Mouse (Mus musculus): ENCODE measurements around the gene Cpsf2.

The Cpsf2 gene

GRCm38 (mm10) chr12:101975601-101976571 lies at the start of gene Cpsf2:
Gene Cpsf2 (plus strand): TSS chr12:101975988.
- under 1% methylated on average over 77 of the region's 77 CpGs for WGBS

- 76% methylated on average over 1 of the region's 1 CpGs for WGBS
These were observed 47.4 kb upstream of the Cpsf2 start for GRCm38 (mm10) chr12:101928423-101928822.

GRCm38 (mm10) chr12:101935223-101935622 lies 40.6 kb upstream of the Cpsf2 start:
- 40% methylated on average over 3 of the region's 3 CpGs for WGBS

GRCm38 (mm10) chr12:101937572-101937971 lies 38.2 kb upstream of the Cpsf2 start:
- WGBS: 81% methylated on average over 7 of the region's 7 CpGs

- WGBS: 45% methylated on average over 8 of the region's 8 CpGs
These were observed 27.8 kb upstream of the Cpsf2 start for GRCm38 (mm10) chr12:101947986-101948385.

- WGBS: 59% methylated on average over 4 of the region's 4 CpGs
These were observed 27.0 kb upstream of the Cpsf2 start for GRCm38 (mm10) chr12:101948801-101949200.

GRCm38 (mm10) chr12:101955821-101956220 lies 20.0 kb upstream of the Cpsf2 start:
- 96% methylated on average over 8 of the region's 8 CpGs for WGBS

GRCm38 (mm10) chr12:101957079-101957941 lies 18.5 kb upstream of the Cpsf2 start:
- 3% methylated on average over 26 of the region's 26 CpGs for WGBS

GRCm38 (mm10) chr12:101957942-101958544 lies 17.7 kb upstream of the Cpsf2 start, which contains the start of gene Atxn3:
Gene Atxn3 (minus strand): TSS chr12:101958246.
- under 1% methylated on average over 54 of the region's 54 CpGs for WGBS

GRCm38 (mm10) chr12:101958556-101958955 lies 17.2 kb upstream of the Cpsf2 start:
- 55% methylated on average over 9 of the region's 9 CpGs for WGBS

GRCm38 (mm10) chr12:101958960-101959780 lies 16.6 kb upstream of the Cpsf2 start:
- 94% methylated on average over 5 of the region's 5 CpGs for WGBS

GRCm38 (mm10) chr12:101971311-101971710 lies 4.5 kb upstream of the Cpsf2 start:
- 84% methylated on average over 2 of the region's 2 CpGs for WGBS

- 97% methylated on average over 3 of the region's 3 CpGs for WGBS
These were observed 3.6 kb upstream of the Cpsf2 start for GRCm38 (mm10) chr12:101972230-101972629.

- WGBS: 0% methylated on average over 1 of the region's 1 CpGs
These were observed 1.2 kb upstream of the Cpsf2 start for GRCm38 (mm10) chr12:101974571-101974970.

- WGBS: under 1% methylated on average over 23 of the region's 23 CpGs
These were observed 604 bp upstream of the Cpsf2 start for GRCm38 (mm10) chr12:101975167-101975600.

GRCm38 (mm10) chr12:101976651-101977403 lies 1.0 kb downstream of the Cpsf2 start:
- WGBS: 10% methylated on average over 13 of the region's 13 CpGs

- 94% methylated on average over 10 of the region's 10 CpGs for WGBS
These were observed 1.7 kb downstream of the Cpsf2 start for GRCm38 (mm10) chr12:101977404-101977915.

- 81% methylated on average over 5 of the region's 5 CpGs for WGBS
These were observed 2.4 kb downstream of the Cpsf2 start for GRCm38 (mm10) chr12:101978162-101978561.

- WGBS: 92% methylated on average over 1 of the region's 1 CpGs
These were observed 2.8 kb downstream of the Cpsf2 start for GRCm38 (mm10) chr12:101978588-101978987.

GRCm38 (mm10) chr12:101979213-101979750 lies 3.5 kb downstream of the Cpsf2 start:
- 92% methylated on average over 8 of the region's 8 CpGs for WGBS
